Mouse (Mus musculus): Measurements from ENCODE around the gene Pdia2. TPM values are rescaled to one million over a fixed set of nuclear protein-coding genes. Genes with fewer than 3 reads are reported as not detected.
"Not testable (repeated sequence)": the region's sequence is repeated elsewhere in the genome, so short reads cannot be mapped to it uniquely, and the experiment has no call there.

Gene Pdia2
- total and polyA plus RNA-seq, 2 experiments = 6.0 TPM; not detected in 1

DNA sequence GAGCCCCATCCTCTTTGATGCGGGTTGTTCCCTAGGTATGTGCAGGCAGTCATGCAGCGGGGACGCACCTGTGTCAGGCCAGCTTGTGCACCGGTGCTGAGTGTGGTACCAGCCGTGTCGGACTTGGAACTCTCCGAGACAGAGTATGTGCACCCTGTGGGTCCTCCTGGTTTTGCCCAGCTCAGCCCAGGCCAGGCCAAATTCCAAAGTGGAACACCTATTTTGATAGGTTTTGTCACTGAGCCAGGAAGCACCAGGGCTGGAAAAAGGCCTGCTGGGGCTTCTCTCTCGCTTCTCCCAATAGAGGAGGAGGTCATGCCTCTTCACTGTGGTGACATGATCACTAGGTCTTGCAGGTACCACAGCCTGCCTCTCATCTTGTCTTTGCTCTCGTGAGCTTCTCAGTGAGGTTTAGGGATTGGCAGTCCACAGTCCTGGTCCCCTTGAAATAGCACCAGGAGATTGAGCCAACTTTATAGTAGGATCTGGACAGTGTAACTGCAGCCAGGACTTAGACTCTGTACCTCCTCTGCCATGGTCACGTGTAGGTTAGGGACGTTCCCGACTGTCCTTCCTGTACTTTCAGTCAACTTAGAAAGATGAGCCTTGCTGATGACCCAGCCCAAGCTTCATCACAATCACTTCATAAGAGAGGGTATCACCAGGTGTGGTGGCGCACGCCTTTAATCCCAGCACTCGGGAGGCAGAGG lies 6.3 kb downstream of the Pdia2 start:
- H3K27me3 ChIP-seq (ENCODE audit: control insufficient read depth, insufficient read depth, low read length) = no peaks in the 10 kb centered on the region
- no peaks in the 10 kb centered on the region for H3K4me1 ChIP-seq (ENCODE audit: control insufficient read depth, insufficient read depth, low read length)
- no peak overlapping the region for H3K9ac ChIP-seq (ENCODE audit: low read depth, low read length)
- H3K79me2 ChIP-seq (ENCODE audit: control insufficient read depth, insufficient read depth, low read length) = no peaks in the 10 kb centered on the region
- TF ChIP-seq POLR2A (IDR thresholded peaks at IDR 0.05; ENCODE audit: extremely low read depth, insufficient read depth, low read length) (no peak), CTCF (IDR thresholded peaks at IDR 0.05; ENCODE audit: low read depth, low read length) (no peak)
- H3K27ac ChIP-seq (replicated peaks; ENCODE audit: insufficient read depth, low read depth, low read length) = no peak overlapping the region
- 92% methylated on average over 15 of the region's 15 CpGs for WGBS
- no peak for DNase-seq (ENCODE audit: extremely low read depth, low read depth, low spot score)
- no peak overlapping the region for H3K4me3 ChIP-seq (ENCODE audit: insufficient read depth, low read depth, low read length)
- H3K36me3 ChIP-seq (ENCODE audit: control insufficient read depth, insufficient read depth, low read length) = peaks cover 14% of the 10 kb centered on the region

DNA sequence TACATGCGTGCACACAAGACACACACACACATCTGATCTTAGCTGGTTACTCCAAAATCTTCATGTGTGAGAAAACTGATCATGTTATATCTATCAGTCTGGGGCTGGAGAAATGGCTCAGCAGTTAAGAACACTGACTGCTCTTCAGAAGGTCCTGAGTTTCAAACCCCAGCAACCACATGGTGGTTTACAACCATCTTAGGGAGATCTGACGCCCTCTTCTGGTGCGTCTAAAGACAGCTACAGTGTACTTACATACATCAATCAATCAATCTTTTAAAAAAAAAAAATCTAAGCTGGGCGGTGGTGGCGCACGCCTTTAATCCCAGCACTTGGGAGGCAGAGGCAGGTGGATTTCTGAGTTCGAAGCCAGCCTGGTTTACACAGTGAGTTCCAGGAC lies 7.4 kb downstream of the Pdia2 start:
- not testable (repeated sequence) for H3K4me3 ChIP-seq (ENCODE audit: insufficient read depth, low read depth, low read length); H3K9ac ChIP-seq (ENCODE audit: low read depth, low read length); DNase-seq (ENCODE audit: extremely low read depth, low read depth, low spot score); H3K4me1 ChIP-seq (ENCODE audit: control insufficient read depth, insufficient read depth, low read length); H3K27ac ChIP-seq (replicated peaks; ENCODE audit: insufficient read depth, low read depth, low read length); H3K79me2 ChIP-seq (ENCODE audit: control insufficient read depth, insufficient read depth, low read length); H3K27me3 ChIP-seq (ENCODE audit: control insufficient read depth, insufficient read depth, low read length)
- 93% methylated on average over 7 of the region's 7 CpGs for WGBS
- peaks cover 17% of the 10 kb centered on the region for H3K36me3 ChIP-seq (ENCODE audit: control insufficient read depth, insufficient read depth, low read length)

GRCm38 (mm10) chr17:26188091-26188805 lies 10.6 kb downstream of the Pdia2 start:
- Histone ChIP-seq H3K36me3 (ENCODE audit: control insufficient read depth, insufficient read depth, low read length) (peaks cover 32% of the 10 kb centered on the region), H3K9ac (ENCODE audit: low read depth, low read length) (no peak overlapping the region), H3K4me1 (ENCODE audit: control insufficient read depth, insufficient read depth, low read length) (no peaks in the 10 kb centered on the region), H3K27ac (replicated peaks; ENCODE audit: insufficient read depth, low read depth, low read length) (no peak overlapping the region), H3K79me2 (ENCODE audit: control insufficient read depth, insufficient read depth, low read length) (no peaks in the 10 kb centered on the region), H3K4me3 (ENCODE audit: insufficient read depth, low read depth, low read length) (no peak overlapping the region), H3K27me3 (ENCODE audit: control insufficient read depth, insufficient read depth, low read length) (no peaks in the 10 kb centered on the region)
- TF ChIP-seq POLR2A (IDR thresholded peaks at IDR 0.05; ENCODE audit: extremely low read depth, insufficient read depth, low read length) = no peak
- no peak for TF ChIP-seq CTCF (IDR thresholded peaks at IDR 0.05; ENCODE audit: low read depth, low read length)
- DNase-seq (ENCODE audit: extremely low read depth, low read depth, low spot score) = no peak
- WGBS = 97% methylated on average over 11 of the region's 11 CpGs

DNA sequence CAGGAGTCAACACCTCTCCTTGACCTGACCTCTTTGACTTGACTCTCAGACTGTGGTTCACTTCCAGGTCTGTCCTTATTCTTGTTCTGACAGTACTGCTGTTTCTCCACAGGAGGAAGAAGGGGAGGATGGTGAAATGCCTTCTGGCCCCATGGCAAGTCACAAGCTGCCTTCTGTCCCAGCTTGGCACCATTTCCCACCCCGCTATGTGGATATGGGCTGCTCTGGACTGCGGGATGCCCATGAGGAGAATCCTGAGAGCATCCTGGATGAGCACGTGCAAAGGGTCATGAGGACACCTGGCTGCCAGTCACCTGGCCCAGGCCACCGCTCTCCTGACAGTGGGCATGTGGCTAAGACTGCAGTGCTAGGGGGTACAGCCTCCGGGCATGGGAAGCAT lies 11.3 kb downstream of the Pdia2 start:
- Histone ChIP-seq H3K27me3 (ENCODE audit: control insufficient read depth, insufficient read depth, low read length) (no peaks in the 10 kb centered on the region), H3K4me3 (ENCODE audit: insufficient read depth, low read depth, low read length) (no peak overlapping the region), H3K9ac (ENCODE audit: low read depth, low read length) (no peak overlapping the region), H3K27ac (replicated peaks; ENCODE audit: insufficient read depth, low read depth, low read length) (no peak overlapping the region), H3K4me1 (ENCODE audit: control insufficient read depth, insufficient read depth, low read length) (no peaks in the 10 kb centered on the region), H3K36me3 (ENCODE audit: control insufficient read depth, insufficient read depth, low read length) (peaks cover 35% of the 10 kb centered on the region), H3K79me2 (ENCODE audit: control insufficient read depth, insufficient read depth, low read length) (no peaks in the 10 kb centered on the region)
- 81% methylated on average over 5 of the region's 5 CpGs for WGBS
- no peak for DNase-seq (ENCODE audit: extremely low read depth, low read depth, low spot score)
- TF ChIP-seq POLR2A (IDR thresholded peaks at IDR 0.05; ENCODE audit: extremely low read depth, insufficient read depth, low read length) (no peak), CTCF (IDR thresholded peaks at IDR 0.05; ENCODE audit: low read depth, low read length) (no peak)

GRCm38 (mm10) chr17:26181179-26181578 lies 17.7 kb downstream of the Pdia2 start:
- DNase-seq (ENCODE audit: extremely low read depth, low read depth, low spot score) = no peak
- peaks cover 27% of the 10 kb centered on the region for H3K36me3 ChIP-seq (ENCODE audit: control insufficient read depth, insufficient read depth, low read length)
- H3K27ac ChIP-seq (replicated peaks; ENCODE audit: insufficient read depth, low read depth, low read length) = no peak overlapping the region
- no peaks in the 10 kb centered on the region for H3K4me1 ChIP-seq (ENCODE audit: control insufficient read depth, insufficient read depth, low read length)
- H3K4me3 ChIP-seq (ENCODE audit: insufficient read depth, low read depth, low read length) = no peak overlapping the region
- H3K9ac ChIP-seq (ENCODE audit: low read depth, low read length) = no peak overlapping the region
- no peak for TF ChIP-seq CTCF (IDR thresholded peaks at IDR 0.05; ENCODE audit: low read depth, low read length)
- TF ChIP-seq POLR2A (IDR thresholded peaks at IDR 0.05; ENCODE audit: extremely low read depth, insufficient read depth, low read length) = no peak
- no peaks in the 10 kb centered on the region; the same call in 1 of the 2 replicates for H3K79me2 ChIP-seq (ENCODE audit: control insufficient read depth, insufficient read depth, low read length)
- 89% methylated on average over 3 of the region's 3 CpGs for WGBS
- H3K27me3 ChIP-seq (ENCODE audit: control insufficient read depth, insufficient read depth, low read length) = no peaks in the 10 kb centered on the region

- no peaks in the 10 kb centered on the region for H3K27me3 ChIP-seq (ENCODE audit: control insufficient read depth, insufficient read depth, low read length)
- H3K9ac ChIP-seq (ENCODE audit: low read depth, low read length) = no peak overlapping the region
- DNase-seq (ENCODE audit: extremely low read depth, low read depth, low spot score) = no peak
- H3K79me2 ChIP-seq (ENCODE audit: control insufficient read depth, insufficient read depth, low read length) = no peaks in the 10 kb centered on the region; the same call in 1 of the 2 replicates
- H3K36me3 ChIP-seq (ENCODE audit: control insufficient read depth, insufficient read depth, low read length) = peaks cover 19% of the 10 kb centered on the region
- H3K4me3 ChIP-seq (ENCODE audit: insufficient read depth, low read depth, low read length) = no peak overlapping the region
- TF ChIP-seq POLR2A (IDR thresholded peaks at IDR 0.05; ENCODE audit: extremely low read depth, insufficient read depth, low read length) (no peak), CTCF (IDR thresholded peaks at IDR 0.05; ENCODE audit: low read depth, low read length) (no peak)
- no peaks in the 10 kb centered on the region for H3K4me1 ChIP-seq (ENCODE audit: control insufficient read depth, insufficient read depth, low read length)
- no peak overlapping the region for H3K27ac ChIP-seq (replicated peaks; ENCODE audit: insufficient read depth, low read depth, low read length)
These were observed 20.3 kb downstream of the Pdia2 start for GRCm38 (mm10) chr17:26178611-26179010.

- not testable (repeated sequence) for H3K27me3 ChIP-seq (ENCODE audit: control insufficient read depth, insufficient read depth, low read length); H3K27ac ChIP-seq (replicated peaks; ENCODE audit: insufficient read depth, low read depth, low read length); H3K36me3 ChIP-seq (ENCODE audit: control insufficient read depth, insufficient read depth, low read length); H3K9ac ChIP-seq (ENCODE audit: low read depth, low read length); H3K4me3 ChIP-seq (ENCODE audit: insufficient read depth, low read depth, low read length); DNase-seq (ENCODE audit: extremely low read depth, low read depth, low spot score); H3K79me2 ChIP-seq (ENCODE audit: control insufficient read depth, insufficient read depth, low read length); H3K4me1 ChIP-seq (ENCODE audit: control insufficient read depth, insufficient read depth, low read length)
- WGBS = 90% methylated on average over 2 of the region's 2 CpGs
These were observed 23.6 kb downstream of the Pdia2 start for GRCm38 (mm10) chr17:26175248-26175647.

All from liver, adult 2 months (tissue).